Mouse (Mus musculus): ENCODE data around the gene Uroc1. TPM values are rescaled to one million over a fixed set of nuclear protein-coding genes. Genes with fewer than 3 reads are reported as not detected.

The Uroc1 gene
- not detected in 4 replicates for total RNA-seq (2023; ENCODE audit: inconsistent age)

DNA sequence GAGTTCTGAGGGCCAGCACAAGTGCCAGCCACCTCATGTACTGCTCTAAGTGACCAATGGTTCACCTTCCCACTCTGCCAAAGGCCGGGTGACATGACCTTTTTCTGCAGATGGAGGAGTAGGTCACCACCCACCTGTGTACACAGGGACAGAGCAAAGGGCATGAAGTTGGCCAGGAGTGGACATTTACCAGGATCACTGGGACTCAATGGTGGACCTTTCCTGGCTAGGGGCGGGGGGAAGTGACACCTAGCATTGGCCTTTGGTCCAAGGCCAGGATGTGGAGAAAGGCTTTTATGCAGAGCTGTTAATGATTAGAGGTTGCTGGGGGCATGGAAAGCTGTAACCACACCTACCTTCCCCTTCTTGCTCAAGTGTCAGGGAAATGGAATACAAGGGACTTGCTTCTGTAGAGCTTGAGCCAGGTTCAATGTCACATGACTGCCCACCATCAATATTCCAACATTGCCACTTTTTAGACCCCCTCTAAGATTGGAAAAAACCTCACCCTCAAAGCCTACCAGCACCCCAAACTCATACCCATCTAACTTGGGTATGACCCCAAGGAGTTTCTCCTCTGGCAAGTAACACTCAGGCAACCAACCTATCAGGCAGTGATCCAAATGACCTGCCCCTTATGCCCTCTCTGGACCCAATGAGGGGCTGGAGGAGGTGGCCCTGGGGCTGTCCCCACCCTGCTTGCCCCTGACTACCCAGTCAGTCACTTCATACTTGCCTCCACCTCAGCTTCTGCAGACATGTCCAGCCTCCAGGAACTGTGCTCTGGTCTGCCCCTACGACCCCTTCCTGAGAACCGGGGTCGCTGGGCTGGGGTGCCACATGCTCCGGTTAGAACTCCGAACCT, at the start of gene Uroc1:
TSS of gene Uroc1 (plus strand) at position 724 of the 865 bp plus-strand sequence.

DNA sequence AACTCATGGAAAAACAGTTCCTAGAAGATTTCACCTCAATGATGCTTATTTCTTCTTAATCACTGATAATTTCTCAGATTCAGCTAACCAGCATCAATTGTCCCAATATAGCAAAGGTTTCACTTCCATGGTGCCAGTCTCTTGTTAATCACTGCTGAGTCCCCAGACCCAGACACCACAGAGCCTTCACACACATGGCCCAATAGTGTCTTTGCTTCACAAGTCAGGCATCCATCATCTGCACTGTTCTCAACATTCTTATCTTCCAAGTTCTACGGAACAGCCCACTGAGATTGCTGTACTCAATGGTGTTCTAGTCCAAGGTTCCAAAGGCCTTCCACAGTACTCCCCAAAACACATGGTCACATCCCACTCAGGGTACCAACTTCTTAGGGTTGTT, 32.2 kb upstream of the Uroc1 start, which contains the start of gene BC048671:
TSS of gene BC048671 (plus strand) at position 301 of the 400 bp plus-strand sequence.

DNA sequence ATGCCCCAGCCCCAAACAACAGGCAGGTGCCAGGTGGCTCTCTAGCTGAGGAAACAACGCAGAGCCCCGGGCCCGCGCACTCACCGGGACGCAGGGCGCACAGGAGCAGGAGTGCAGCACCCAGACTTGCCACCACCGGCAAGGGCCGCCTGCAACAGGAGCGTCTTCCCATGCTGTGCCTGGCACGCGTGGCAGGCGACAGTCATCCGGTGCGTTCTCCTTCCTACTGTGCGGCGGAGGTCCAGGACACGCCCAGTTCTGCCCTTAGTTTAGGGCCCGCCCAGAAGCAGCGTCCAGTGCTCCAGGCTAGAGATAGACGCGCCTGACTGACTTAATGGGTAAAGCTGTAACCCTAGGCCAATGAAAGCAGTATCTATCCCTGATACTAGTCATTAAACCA, 8.1 kb upstream of the Uroc1 start, which contains the start of gene Chst13:
TSS of gene Chst13 (minus strand) at position 195 of the 400 bp plus-strand sequence.

DNA sequence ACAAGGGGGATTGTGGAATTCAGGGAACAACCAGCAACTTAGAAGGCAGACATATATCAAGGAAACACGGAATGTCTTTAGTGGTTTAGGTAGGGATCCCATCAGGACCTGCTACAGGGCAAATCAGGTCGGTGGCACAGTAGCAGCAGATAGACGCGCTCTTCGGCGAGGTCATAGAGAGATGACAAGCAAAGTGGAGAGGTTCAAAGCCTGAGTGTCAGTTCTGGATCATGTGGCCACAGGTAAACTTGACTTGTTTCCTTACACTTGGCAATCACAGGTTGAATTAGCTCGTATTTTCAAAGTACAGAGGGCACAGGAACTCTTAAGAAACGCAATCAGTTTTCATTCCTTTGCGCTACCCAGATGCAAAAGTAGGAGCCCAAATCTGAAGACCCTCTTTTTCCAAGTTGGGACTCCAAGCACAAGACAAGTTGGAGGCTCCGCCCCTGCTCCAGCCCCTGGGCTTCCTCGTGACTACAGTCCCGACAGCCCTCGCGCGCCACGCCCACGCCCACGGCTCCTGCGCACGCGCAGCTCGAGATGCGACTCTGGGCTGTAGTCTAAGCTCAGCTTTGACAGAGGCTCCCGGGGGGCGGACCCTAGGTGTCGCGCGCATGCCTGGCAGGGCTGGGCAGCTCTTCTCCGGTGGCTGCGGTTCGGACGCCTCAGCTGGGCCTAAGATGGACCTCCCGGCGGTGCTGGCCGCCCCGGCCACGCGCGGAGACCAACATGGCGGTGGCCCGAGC, 36.1 kb downstream of the Uroc1 start, which contains the start of gene Zxdc:
TSS of gene Zxdc (plus strand) at position 517 of the 749 bp plus-strand sequence.

Other genes with a start within 250 kb of the Uroc1 start
- gene Vmn1r50, start 231.9 kb upstream of the Uroc1 start, total RNA-seq (2023; ENCODE audit: inconsistent age) = not detected in 4 replicates
- gene Vmn1r51, start 210.7 kb upstream of the Uroc1 start, total RNA-seq (2023; ENCODE audit: inconsistent age) = not detected in 4 replicates
- gene Vmn1r52, start 158.5 kb upstream of the Uroc1 start, total RNA-seq (2023; ENCODE audit: inconsistent age) = not detected in 4 replicates
- gene V1ra8, start 130.5 kb upstream of the Uroc1 start, total RNA-seq (2023; ENCODE audit: inconsistent age) = not detected in 4 replicates
- not detected in 4 replicates for gene Vmn1r53, start 108.8 kb upstream of the Uroc1 start, total RNA-seq (2023; ENCODE audit: inconsistent age)
- gene Vmn1r54, start 87.0 kb upstream of the Uroc1 start, total RNA-seq (2023; ENCODE audit: inconsistent age) = not detected in 4 replicates
- not detected in 4 replicates for gene BC048671, start 32.1 kb upstream of the Uroc1 start, total RNA-seq (2023; ENCODE audit: inconsistent age)
- not detected in 4 replicates for gene Chst13, start 8.1 kb upstream of the Uroc1 start, total RNA-seq (2023; ENCODE audit: inconsistent age)
- 26.4 to 31.6 TPM (median 29.4 TPM) in 4 replicates for gene Zxdc, start 36.2 kb downstream of the Uroc1 start, total RNA-seq (2023; ENCODE audit: inconsistent age)
- not detected in 4 replicates for gene Cfap100, start 95.5 kb downstream of the Uroc1 start, total RNA-seq (2023; ENCODE audit: inconsistent age)
- not detected in 4 replicates for gene Klf15, start 129.3 kb downstream of the Uroc1 start, total RNA-seq (2023; ENCODE audit: inconsistent age)
- gene Aldh1l1, start 153.1 kb downstream of the Uroc1 start, total RNA-seq (2023; ENCODE audit: inconsistent age) = 0.35 to 1.3 TPM in 2 of 4 replicates, not detected in the others